Mouse (Mus musculus) adrenal gland, adult 2 months (tissue): Measurements from ENCODE around the gene Cog5. TPM values are rescaled to one million over a fixed set of nuclear protein-coding genes. Genes with fewer than 3 reads are reported as not detected.

ENCODE experiments used
- DNase-seq: peaks from one replicate; pipeline ENCODE4 v3.0.0; 2021
- polyA plus RNA-seq: library from polyadenylated mRNA; depleted of rRNA; stranded (reverse); fragments of >200 nt; gene quantifications from 2 replicates; pipeline ENCODE4 v1.2.3, GENCODE M21; 2012
- total RNA-seq, 2 experiments: library from RNA; stranded (reverse); gene quantifications; 2 replicates each; pipeline ENCODE4 v1.2.3; 2021

The Cog5 gene
- total and polyA plus RNA-seq, 3 experiments: 6.1 to 40.0 (median 38.7) TPM

GRCm38 (mm10) chr12:31823671-31824070 is 169.0 kb downstream of the Cog5 start:
- DNase-seq: no peak

GRCm38 (mm10) chr12:31824831-31825230 is 170.2 kb downstream of the Cog5 start:
- DNase-seq: no peak

GRCm38 (mm10) chr12:31825821-31826220 is 171.2 kb downstream of the Cog5 start:
- DNase-seq: peak; percentile 9

- DNase-seq: no peak
Measured at GRCm38 (mm10) chr12:31826476-31826875, 171.8 kb downstream of the Cog5 start.

GRCm38 (mm10) chr12:31835480-31835879 is 180.8 kb downstream of the Cog5 start:
- DNase-seq: no peak

- DNase-seq: no peak
Measured at GRCm38 (mm10) chr12:31836211-31836610, 181.5 kb downstream of the Cog5 start.

GRCm38 (mm10) chr12:31838521-31838920 is 183.9 kb downstream of the Cog5 start:
- DNase-seq: no peak

GRCm38 (mm10) chr12:31839249-31839648 is 184.6 kb downstream of the Cog5 start:
- DNase-seq: no peak

GRCm38 (mm10) chr12:31846077-31846476 is 191.4 kb downstream of the Cog5 start:
- no peak for DNase-seq

GRCm38 (mm10) chr12:31848630-31849415 is 194.2 kb downstream of the Cog5 start:
- DNase-seq: peak; percentile 76

GRCm38 (mm10) chr12:31849601-31850000 is 194.9 kb downstream of the Cog5 start:
- DNase-seq: no peak

GRCm38 (mm10) chr12:31854039-31854438 is 199.4 kb downstream of the Cog5 start:
- DNase-seq: no peak

GRCm38 (mm10) chr12:31854817-31855216 is 200.1 kb downstream of the Cog5 start:
- peak; percentile 58 for DNase-seq

- DNase-seq: no peak
Measured at GRCm38 (mm10) chr12:31857784-31858183, 203.1 kb downstream of the Cog5 start.

- DNase-seq: no peak
Measured at GRCm38 (mm10) chr12:31862668-31863538, 208.2 kb downstream of the Cog5 start.

GRCm38 (mm10) chr12:31876775-31877174 is 222.1 kb downstream of the Cog5 start:
- no peak for DNase-seq

GRCm38 (mm10) chr12:31882736-31883135 is 228.1 kb downstream of the Cog5 start:
- peak; percentile 35 for DNase-seq

GRCm38 (mm10) chr12:31884365-31884764 is 229.7 kb downstream of the Cog5 start:
- no peak for DNase-seq

- DNase-seq: no peak
Measured at GRCm38 (mm10) chr12:31885084-31885483, 230.4 kb downstream of the Cog5 start.

- no peak for DNase-seq
Measured at GRCm38 (mm10) chr12:31885844-31886606, 231.4 kb downstream of the Cog5 start.

GRCm38 (mm10) chr12:31890685-31891084 is 236.0 kb downstream of the Cog5 start:
- DNase-seq: no peak

- DNase-seq: no peak
Measured at GRCm38 (mm10) chr12:31892079-31892478, 237.4 kb downstream of the Cog5 start.
